Mouse (Mus musculus): ENCODE data around the gene Tcf23. TPM values are rescaled to one million over a fixed set of nuclear protein-coding genes. Genes with fewer than 3 reads are reported as not detected.

The Tcf23 gene
- polyA plus RNA-seq, 1 experiment: not detected

- TF ChIP-seq POLR2A (IDR thresholded peaks at IDR 0.05; ENCODE audit: borderline replicate concordance, low read depth, low read length) (no peak), CTCF (IDR thresholded peaks at IDR 0.05; ENCODE audit: low read depth, low read length) (no peak)
- H3K27ac ChIP-seq (ENCODE audit: insufficient read depth, low read depth, low read length): no peak overlapping the region
- no peak overlapping the region for H3K4me3 ChIP-seq (ENCODE audit: insufficient read depth, low read length)
- peaks cover 13% of the 10 kb centered on the region for H3K4me1 ChIP-seq (ENCODE audit: control insufficient read depth, insufficient read depth, low read length)
Observed at GRCm38 (mm10) chr5:30926073-30926472, 42.4 kb upstream of the Tcf23 start.

- Histone ChIP-seq H3K4me1 (ENCODE audit: control insufficient read depth, insufficient read depth, low read length) (peaks cover 7% of the 10 kb centered on the region), H3K4me3 (ENCODE audit: insufficient read depth, low read length) (no peak overlapping the region)
- TF ChIP-seq POLR2A (IDR thresholded peaks at IDR 0.05; ENCODE audit: borderline replicate concordance, low read depth, low read length) (no peak), CTCF (IDR thresholded peaks at IDR 0.05; ENCODE audit: low read depth, low read length) (no peak)
Observed at GRCm38 (mm10) chr5:30927945-30928529, 40.4 kb upstream of the Tcf23 start.

DNA sequence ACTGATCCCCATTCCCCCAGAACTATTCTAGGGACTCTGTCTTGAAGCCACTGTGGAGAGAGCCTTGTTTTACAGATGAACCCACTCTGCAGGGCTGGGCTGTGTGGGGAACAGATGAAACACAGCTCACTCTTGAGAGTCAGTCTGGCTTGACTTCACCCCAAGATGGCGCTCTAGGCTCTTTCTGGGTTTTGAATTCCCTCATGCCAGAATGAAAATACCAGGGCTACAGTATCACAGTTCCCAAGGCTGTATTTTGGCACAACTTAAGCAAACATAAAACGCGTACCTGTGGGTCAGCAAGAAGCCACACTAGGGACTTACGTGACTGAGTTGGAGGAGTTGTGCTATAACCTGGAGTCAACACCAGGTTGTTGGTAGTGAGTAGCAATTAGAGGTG is 38.3 kb upstream of the Tcf23 start:
- Histone ChIP-seq H3K27ac (ENCODE audit: insufficient read depth, low read depth, low read length) (no peak overlapping the region), H3K4me3 (ENCODE audit: insufficient read depth, low read length) (no peak overlapping the region), H3K4me1 (ENCODE audit: control insufficient read depth, insufficient read depth, low read length) (0 out of 2 replicates have a peak, but pooled peaks cover 2% of the 10 kb centered on the region)
- no peak for TF ChIP-seq CTCF (IDR thresholded peaks at IDR 0.05; ENCODE audit: low read depth, low read length)
- TF ChIP-seq POLR2A (IDR thresholded peaks at IDR 0.05; ENCODE audit: borderline replicate concordance, low read depth, low read length): no peak

More at GRCm38 (mm10) chr5:30927945-30928529, 40.4 kb upstream of the Tcf23 start:
- no peak overlapping the region for H3K27ac ChIP-seq (ENCODE audit: insufficient read depth, low read depth, low read length)

DNA sequence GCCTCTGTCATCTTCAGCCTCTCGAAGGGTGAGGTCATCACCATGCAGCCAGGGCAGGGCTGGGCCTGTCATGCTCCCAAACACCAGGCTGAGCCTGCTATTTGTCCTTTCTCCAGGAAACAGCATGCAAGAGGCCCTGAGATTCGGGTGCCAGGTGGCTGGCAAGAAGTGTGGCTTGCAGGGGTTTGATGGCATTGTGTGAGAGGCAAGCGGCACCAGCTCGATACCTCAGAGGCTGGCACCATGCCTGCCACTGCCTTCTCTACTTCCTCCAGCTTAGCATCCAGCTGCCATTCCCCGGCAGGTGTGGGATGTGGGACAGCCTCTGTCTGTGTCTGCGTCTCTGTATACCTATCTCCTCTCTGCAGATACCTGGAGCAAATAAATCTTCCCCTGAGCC is 37.6 kb upstream of the Tcf23 start:
- TF ChIP-seq CTCF (IDR thresholded peaks at IDR 0.05; ENCODE audit: low read depth, low read length): no peak
- no peak for TF ChIP-seq POLR2A (IDR thresholded peaks at IDR 0.05; ENCODE audit: borderline replicate concordance, low read depth, low read length)
- Histone ChIP-seq H3K4me1 (ENCODE audit: control insufficient read depth, insufficient read depth, low read length) (0 out of 2 replicates have a peak, but pooled peaks cover 2% of the 10 kb centered on the region), H3K4me3 (ENCODE audit: insufficient read depth, low read length) (no peak overlapping the region), H3K27ac (ENCODE audit: insufficient read depth, low read depth, low read length) (no peak overlapping the region)

DNA sequence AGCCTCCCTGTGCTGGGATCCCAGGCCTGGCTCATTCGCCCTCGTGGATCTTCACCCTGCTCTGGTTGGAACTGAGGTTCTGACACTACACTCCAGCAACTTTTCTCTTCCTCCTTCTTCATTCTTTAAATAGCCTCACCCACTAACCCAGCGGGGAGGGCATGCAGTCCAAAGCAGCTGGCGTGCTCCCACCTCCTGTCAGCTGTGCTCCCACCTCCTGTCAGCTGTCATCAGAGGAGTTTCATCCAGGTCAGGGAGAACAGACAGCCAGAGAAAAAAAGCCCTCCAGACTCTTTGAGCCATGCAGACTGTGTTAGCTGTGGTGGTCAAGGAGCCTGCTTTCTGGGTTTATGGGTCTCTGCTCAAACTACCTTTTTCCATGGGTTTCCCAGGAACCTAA is 37.1 kb upstream of the Tcf23 start:
- Histone ChIP-seq H3K4me3 (ENCODE audit: insufficient read depth, low read length) (no peak overlapping the region), H3K27ac (ENCODE audit: insufficient read depth, low read depth, low read length) (no peak overlapping the region), H3K4me1 (ENCODE audit: control insufficient read depth, insufficient read depth, low read length) (0 out of 2 replicates have a peak, but pooled peaks cover 2% of the 10 kb centered on the region)
- TF ChIP-seq CTCF (IDR thresholded peaks at IDR 0.05; ENCODE audit: low read depth, low read length) (no peak), POLR2A (IDR thresholded peaks at IDR 0.05; ENCODE audit: borderline replicate concordance, low read depth, low read length) (no peak)

- Histone ChIP-seq H3K4me3 (ENCODE audit: insufficient read depth, low read length) (no peak overlapping the region), H3K4me1 (ENCODE audit: control insufficient read depth, insufficient read depth, low read length) (no peaks in the 10 kb centered on the region), H3K27ac (ENCODE audit: insufficient read depth, low read depth, low read length) (no peak overlapping the region)
- TF ChIP-seq POLR2A (IDR thresholded peaks at IDR 0.05; ENCODE audit: borderline replicate concordance, low read depth, low read length) (no peak), CTCF (IDR thresholded peaks at IDR 0.05; ENCODE audit: low read depth, low read length) (no peak)
Observed at GRCm38 (mm10) chr5:30933705-30934104, 34.8 kb upstream of the Tcf23 start.

DNA sequence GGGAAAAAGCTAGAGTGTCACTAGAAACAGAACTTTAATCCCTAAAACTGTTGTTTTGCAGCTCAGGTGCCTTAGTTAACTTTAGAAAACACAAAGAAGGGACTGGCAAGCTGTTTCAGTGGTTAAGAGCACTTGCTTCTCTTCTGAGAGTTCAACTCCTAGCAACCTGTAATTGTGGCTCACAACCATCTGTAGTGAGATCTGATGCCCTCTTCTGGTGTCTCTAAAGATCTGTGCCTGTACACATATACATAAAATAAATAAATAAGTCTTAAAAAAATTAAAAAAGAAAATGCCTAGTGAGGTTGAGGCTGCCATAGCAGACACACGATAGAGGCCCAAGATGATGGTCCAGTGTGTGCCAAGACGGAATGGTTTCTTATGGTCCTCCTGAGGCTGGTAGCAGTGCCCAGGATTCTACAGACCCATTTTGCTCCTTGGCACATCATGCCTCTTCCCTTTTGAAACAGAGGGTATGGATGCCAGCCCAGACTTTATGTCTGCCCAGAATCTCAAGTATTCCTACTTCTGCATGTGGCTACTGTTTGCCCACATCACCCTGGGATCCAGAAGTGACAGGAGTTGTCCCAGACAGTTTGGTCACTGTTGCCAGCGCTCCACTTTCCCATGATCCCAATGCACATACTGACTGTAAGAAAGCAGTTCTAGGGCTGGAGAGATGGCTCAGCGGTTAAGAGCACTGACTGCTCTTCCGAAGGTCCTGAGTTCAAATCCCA is 33.6 kb upstream of the Tcf23 start:
- no peak for TF ChIP-seq CTCF (IDR thresholded peaks at IDR 0.05; ENCODE audit: low read depth, low read length)
- TF ChIP-seq POLR2A (IDR thresholded peaks at IDR 0.05; ENCODE audit: borderline replicate concordance, low read depth, low read length): no peak
- H3K4me3 ChIP-seq (ENCODE audit: insufficient read depth, low read length): no peak overlapping the region
- no peak overlapping the region for H3K27ac ChIP-seq (ENCODE audit: insufficient read depth, low read depth, low read length)
- H3K4me1 ChIP-seq (ENCODE audit: control insufficient read depth, insufficient read depth, low read length): no peaks in the 10 kb centered on the region

DNA sequence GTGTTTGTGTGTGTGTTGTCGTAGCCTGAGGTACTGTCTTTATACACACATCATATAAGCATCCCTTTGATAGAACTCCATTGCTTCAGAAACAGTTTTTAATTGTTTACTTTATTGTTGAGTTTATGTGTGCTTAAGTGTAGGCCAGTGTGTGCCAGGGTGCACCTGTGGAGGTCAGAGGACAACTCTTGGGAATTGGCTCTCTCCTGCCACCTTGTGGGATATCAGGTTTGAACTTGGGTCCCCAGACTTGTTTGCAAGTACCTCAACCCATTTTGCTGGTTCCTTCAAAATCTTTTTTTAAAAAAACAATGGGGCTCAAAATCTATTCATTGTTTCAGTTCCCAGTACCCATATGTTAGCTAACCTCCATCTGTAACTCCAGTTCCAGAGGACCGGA is 25.5 kb upstream of the Tcf23 start:
- Histone ChIP-seq H3K27ac (ENCODE audit: insufficient read depth, low read depth, low read length) (no peak overlapping the region), H3K4me3 (ENCODE audit: insufficient read depth, low read length) (no peak overlapping the region), H3K4me1 (ENCODE audit: control insufficient read depth, insufficient read depth, low read length) (no peaks in the 10 kb centered on the region)
- TF ChIP-seq POLR2A (IDR thresholded peaks at IDR 0.05; ENCODE audit: borderline replicate concordance, low read depth, low read length) (no peak), CTCF (IDR thresholded peaks at IDR 0.05; ENCODE audit: low read depth, low read length) (no peak)

- no peak for TF ChIP-seq CTCF (IDR thresholded peaks at IDR 0.05; ENCODE audit: low read depth, low read length)
- no peak for TF ChIP-seq POLR2A (IDR thresholded peaks at IDR 0.05; ENCODE audit: borderline replicate concordance, low read depth, low read length)
Observed at GRCm38 (mm10) chr5:30944344-30944743, 24.1 kb upstream of the Tcf23 start.

More at GRCm38 (mm10) chr5:30944344-30944743, 24.1 kb upstream of the Tcf23 start:
- Histone ChIP-seq H3K4me1 (ENCODE audit: control insufficient read depth, insufficient read depth, low read length) (peaks cover 3% of the 10 kb centered on the region), H3K27ac (ENCODE audit: insufficient read depth, low read depth, low read length) (no peak overlapping the region), H3K4me3 (ENCODE audit: insufficient read depth, low read length) (no peak overlapping the region)
